In genomic region chr2:159646595-159646994, GRCm38 (mm10) we compare ENCODE assay signal across 14 mouse cellular contexts.
DNase-seq lines count a peak whose midpoint lies in the region; ATAC-seq and TF ChIP-seq lines count a peak whose summit lies in the region.
"Had no signal": no experiment of that assay in that cellular context is flagged by ENCODE, and none has a peak within 500 bp of the region (broad histone marks: within the 10 kb centered on the region; RNA-seq: fewer than 3 reads in every experiment).

No protein-coding gene starts in this region.

- H3K4me1 ChIP-seq in heart, embryonic 11.5 days (ENCODE audit: control insufficient read depth, insufficient read depth, low read length), result no peaks in the 10 kb centered on the region
- no peaks in the 10 kb centered on the region for H3K4me1 ChIP-seq in kidney, embryonic 16.5 days (ENCODE audit: insufficient read depth, low read length)
- no peaks in the 10 kb centered on the region for H3K4me1 ChIP-seq in lung, postnatal 0 days (ENCODE audit: insufficient read depth, low read depth, low read length)
- no peaks in the 10 kb centered on the region for H3K4me1 ChIP-seq in embryonic facial prominence, embryonic 10.5 days
- H3K4me1 ChIP-seq: embryonic facial prominence, embryonic 13.5 days; heart, embryonic 13.5 days; liver, embryonic 13.5 days; midbrain, embryonic 10.5 days had no signal

- no peak for TF ChIP-seq EP300 in lung, postnatal 0 days (IDR thresholded peaks at IDR 0.05)

- no peak overlapping the region for H3K4me3 ChIP-seq in heart, embryonic 11.5 days (ENCODE audit: low read depth, low read length)
- no peak overlapping the region for H3K4me3 ChIP-seq in kidney, embryonic 16.5 days (ENCODE audit: low read length)
- H3K4me3 ChIP-seq in lung, postnatal 0 days (ENCODE audit: low read depth, low read length), result no peak overlapping the region
- H3K4me3 ChIP-seq in embryonic facial prominence, embryonic 10.5 days, result no peak overlapping the region
- H3K4me3 ChIP-seq: embryonic facial prominence, embryonic 13.5 days; heart, embryonic 13.5 days; liver, embryonic 13.5 days; midbrain, embryonic 10.5 days had no signal

- DNase-seq in gastrocnemius, adult 18-20 months (ENCODE audit: low spot score), result peak; percentile 8
- no peak for DNase-seq in gastrocnemius, postnatal 36 days
- DNase-seq in heart, adult 9 months (ENCODE audit: low spot score in 2 of 2), result peak; percentile 35 to 52
- DNase-seq in lung, postnatal 0 days (ENCODE audit: low spot score), result peak; percentile 15
- no peak for DNase-seq in adrenal gland, adult 18-20 months (ENCODE audit: low spot score in 2 of 2)
- DNase-seq in embryonic facial prominence, embryonic 10.5 days (ENCODE audit: low spot score), result no peak
- DNase-seq: cerebellum, adult 9-11 months; liver, embryonic 13.5 days had no signal

- no peak for ATAC-seq in heart, embryonic 11.5 days (replicated peaks; ENCODE audit: insufficient number of reproducible peaks, low FRiP score, low TSS enrichment)
- peak; percentile 54; the same call in 1 of the 2 replicates for ATAC-seq in kidney, embryonic 16.5 days (ENCODE audit: low FRiP score, low TSS enrichment)
- no peak for ATAC-seq in lung, postnatal 0 days
- ATAC-seq: forebrain, embryonic 14.5 days had no signal

- no peaks in the 10 kb centered on the region for H3K27me3 ChIP-seq in heart, embryonic 11.5 days (ENCODE audit: control insufficient read depth, insufficient read depth, low read length)
- H3K27me3 ChIP-seq in kidney, embryonic 16.5 days (ENCODE audit: insufficient read depth, low read length), result no peaks in the 10 kb centered on the region
- H3K27me3 ChIP-seq in lung, postnatal 0 days (replicated peaks; ENCODE audit: insufficient read depth, low read length), result no peaks in the 10 kb centered on the region
- no peaks in the 10 kb centered on the region for H3K27me3 ChIP-seq in embryonic facial prominence, embryonic 10.5 days (replicated peaks; ENCODE audit: low read depth, poor library complexity, severe bottlenecking)
- H3K27me3 ChIP-seq: embryonic facial prominence, embryonic 13.5 days; heart, embryonic 13.5 days; liver, embryonic 13.5 days had no signal

- WGBS in heart, embryonic 11.5 days (ENCODE audit: insufficient replicate concordance), result 86% methylated on average over 2 of the region's 2 CpGs
- 45% methylated on average over 2 of the region's 2 CpGs for WGBS in kidney, embryonic 16.5 days
- WGBS in lung, postnatal 0 days, result 75% methylated on average over 2 of the region's 2 CpGs
- 88% methylated on average over 2 of the region's 2 CpGs for WGBS in embryonic facial prominence, embryonic 10.5 days

- TF ChIP-seq CTCF in lung, postnatal 0 days (IDR thresholded peaks at IDR 0.05), result no peak

- H3K36me3 ChIP-seq in heart, embryonic 11.5 days (ENCODE audit: control insufficient read depth, insufficient read depth, low read length), result no peaks in the 10 kb centered on the region
- no peaks in the 10 kb centered on the region for H3K36me3 ChIP-seq in kidney, embryonic 16.5 days (ENCODE audit: insufficient read depth, low read length)
- H3K36me3 ChIP-seq in lung, postnatal 0 days (ENCODE audit: insufficient read depth, low read length), result no peaks in the 10 kb centered on the region
- no peaks in the 10 kb centered on the region for H3K36me3 ChIP-seq in embryonic facial prominence, embryonic 10.5 days (replicated peaks)
- H3K36me3 ChIP-seq: embryonic facial prominence, embryonic 13.5 days; heart, embryonic 13.5 days; liver, embryonic 13.5 days; midbrain, embryonic 10.5 days had no signal

- no peak overlapping the region for H3K9ac ChIP-seq in heart, embryonic 11.5 days (ENCODE audit: low read depth, low read length)
- H3K9ac ChIP-seq in kidney, embryonic 16.5 days (replicated peaks; ENCODE audit: low read length), result no peak overlapping the region
- H3K9ac ChIP-seq in lung, postnatal 0 days (replicated peaks; ENCODE audit: low read depth), result no peak overlapping the region
- H3K9ac ChIP-seq: embryonic facial prominence, embryonic 13.5 days; heart, embryonic 13.5 days; liver, embryonic 13.5 days had no signal

- no peak overlapping the region for H3K4me2 ChIP-seq in heart, embryonic 11.5 days
- no peak overlapping the region for H3K4me2 ChIP-seq in kidney, embryonic 16.5 days (replicated peaks; ENCODE audit: low read depth, low read length)
- H3K4me2 ChIP-seq in lung, postnatal 0 days (replicated peaks; ENCODE audit: low read depth, low read length), result no peak overlapping the region
- H3K4me2 ChIP-seq: embryonic facial prominence, embryonic 13.5 days; heart, embryonic 13.5 days; liver, embryonic 13.5 days had no signal

- H3K27ac ChIP-seq in heart, embryonic 11.5 days (ENCODE audit: low read depth, low read length), result no peak overlapping the region
- H3K27ac ChIP-seq in kidney, embryonic 16.5 days (ENCODE audit: low read length), result no peak overlapping the region
- no peak overlapping the region for H3K27ac ChIP-seq in lung, postnatal 0 days (ENCODE audit: low read length)
- no peak overlapping the region for H3K27ac ChIP-seq in embryonic facial prominence, embryonic 10.5 days (replicated peaks)
- H3K27ac ChIP-seq: embryonic facial prominence, embryonic 13.5 days; heart, embryonic 13.5 days; liver, embryonic 13.5 days; midbrain, embryonic 10.5 days had no signal

- H3K9me3 ChIP-seq in heart, embryonic 11.5 days (replicated peaks; ENCODE audit: control insufficient read depth, low read length), result no peaks in the 10 kb centered on the region
- H3K9me3 ChIP-seq in kidney, embryonic 16.5 days (ENCODE audit: low read length), result no peaks in the 10 kb centered on the region
- no peaks in the 10 kb centered on the region for H3K9me3 ChIP-seq in lung, postnatal 0 days (ENCODE audit: low read length)
- H3K9me3 ChIP-seq in embryonic facial prominence, embryonic 10.5 days, result no peaks in the 10 kb centered on the region
- H3K9me3 ChIP-seq: embryonic facial prominence, embryonic 13.5 days; heart, embryonic 13.5 days; liver, embryonic 13.5 days; midbrain, embryonic 10.5 days had no signal

- intact Hi-C loops in gastrocnemius, postnatal 36 days (cut with DNase I), result loop anchor here (5.0 kb wide), 2 partner anchors 721 to 931 kb away; partner anchors contain the start of gene Mafb

Comparison
In these comparisons a context has a peak if more than half of its experiments do, and no peak if none do; other contexts are left out.
1. DNase-seq: peak in gastrocnemius, adult 18-20 months (single experiment), heart, adult 9 months (2 of 2) and lung, postnatal 0 days (single experiment); none in gastrocnemius, postnatal 36 days (0 of 2), adrenal gland, adult 18-20 months (0 of 2) and embryonic facial prominence, embryonic 10.5 days (single experiment).